Mouse (Mus musculus) limb, embryonic 12.5 days (tissue): ENCODE results near the gene Prelid3b. TPM values are rescaled to one million over a fixed set of nuclear protein-coding genes. Genes with fewer than 3 reads are reported as not detected.
A peak's percentile ranks its signal among the peaks of the same experiment; 100 is the strongest.

Experiments
- ATAC-seq: fragments of 200-750 bp; cut with Nextera tagmentation; 2 replicates; pipeline ENCODE4 v1.8.0; 2017; ENCODE audit warnings: low read depth, moderate TSS enrichment; ENCODE audit not compliant: insufficient number of reproducible peaks, insufficient read depth, low FRiP score, low TSS enrichment
- H3K27ac ChIP-seq: fragments of 300-500 bp; sonication (generic); 2 replicates; pipeline ENCODE4 v1.5.1; 2016; ENCODE audit warnings: mild to moderate bottlenecking, moderate library complexity
- H3K27me3 ChIP-seq: fragments of 300-500 bp; sonication (generic); 2 replicates; pipeline ENCODE4 v1.6.1; 2016; ENCODE audit warnings: mild to moderate bottlenecking, moderate library complexity
- H3K36me3 ChIP-seq: fragments of 300-500 bp; sonication (generic); 2 replicates; pipeline ENCODE4 v1.6.1; 2016; ENCODE audit warnings: mild to moderate bottlenecking, moderate library complexity
- H3K4me1 ChIP-seq: fragments of 300-500 bp; sonication (generic); replicated peaks from 2 replicates; pipeline ENCODE4 v1.6.1; 2016
- H3K4me2 ChIP-seq: fragments of 300-500 bp; sonication (generic); 2 replicates; pipeline ENCODE4 v1.6.1; 2016; ENCODE audit warnings: mild to moderate bottlenecking, moderate library complexity
- H3K4me3 ChIP-seq: fragments of 300-500 bp; sonication (generic); replicated peaks from 2 replicates; pipeline ENCODE4 v1.5.1; 2016; ENCODE audit warnings: mild to moderate bottlenecking
- H3K9ac ChIP-seq: fragments of 300-500 bp; sonication (generic); replicated peaks from 2 replicates; pipeline ENCODE4 v1.6.1; 2016; ENCODE audit warnings: mild to moderate bottlenecking, moderate library complexity
- H3K9me3 ChIP-seq: fragments of 300-500 bp; sonication (generic); 2 replicates; pipeline ENCODE4 v1.6.1; 2016; ENCODE audit warnings: mild to moderate bottlenecking, moderate library complexity
- WGBS: fragments of 180-500 bp; shearing (Covaris S2); methylation state at CpG from one replicate; pipeline ENCODE4 v1.1.7; 2016; 5-methylcytosine and 5-hydroxymethylcytosine counted together
- polyA plus RNA-seq: library from polyadenylated mRNA; unstranded; fragments of >200 nt; fragmentation: Nextera tagmentation; extraction: Ambion mirVana; gene quantifications from 2 replicates; pipeline ENCODE4 v1.2.1, GENCODE M21; 2016

The Prelid3b gene
- polyA plus RNA-seq, 1 experiment from 2014 or later = 103 TPM

- WGBS = 45% methylated on average over 10 of the region's 10 CpGs
Observed at GRCm38 (mm10) chr2:174463370-174463769, 9.5 kb downstream of the Prelid3b start.

GRCm38 (mm10) chr2:174459365-174459764 lies 13.5 kb downstream of the Prelid3b start:
- Histone ChIP-seq H3K4me1 (peaks cover 12% of the 10 kb centered on the region; the same call in 1 of the 2 replicates), H3K4me3 (no peak overlapping the region), H3K9ac (no peak overlapping the region), H3K36me3 (peaks cover 26% of the 10 kb centered on the region), H3K27me3 (no peaks in the 10 kb centered on the region), H3K4me2 (no peak overlapping the region), H3K27ac (no peak overlapping the region), H3K9me3 (no peaks in the 10 kb centered on the region)
- no peak for ATAC-seq
- 74% methylated on average over 2 of the region's 2 CpGs for WGBS

More at GRCm38 (mm10) chr2:174463370-174463769, 9.5 kb downstream of the Prelid3b start:
- peak overlapping the region; percentile 81 for H3K4me3 ChIP-seq
- H3K4me2 ChIP-seq = peak overlapping the region; percentile 97
- H3K36me3 ChIP-seq = peaks cover 60% of the 10 kb centered on the region
- H3K4me1 ChIP-seq = peaks cover 12% of the 10 kb centered on the region; the same call in 1 of the 2 replicates
- no peaks in the 10 kb centered on the region for H3K9me3 ChIP-seq
- H3K27me3 ChIP-seq = no peaks in the 10 kb centered on the region
- ATAC-seq = peak; percentile 26; the same call in 1 of the 2 replicates
- H3K9ac ChIP-seq = peak overlapping the region; percentile 71
- peak overlapping the region; percentile 75 for H3K27ac ChIP-seq

GRCm38 (mm10) chr2:174453681-174454080 lies 19.2 kb downstream of the Prelid3b start:
- H3K4me1 ChIP-seq = no peaks in the 10 kb centered on the region
- WGBS = 75% methylated on average over 7 of the region's 7 CpGs

GRCm38 (mm10) chr2:174450353-174450752 lies 22.5 kb downstream of the Prelid3b start, which contains the start of gene Tubb1:
TSS of gene Tubb1 (plus strand) at chr2:174450695.
- H3K27me3 ChIP-seq = no peaks in the 10 kb centered on the region
- H3K4me1 ChIP-seq = peaks cover 10% of the 10 kb centered on the region; the same call in 1 of the 2 replicates
- no peak within 1 kb of the TSS for H3K27ac ChIP-seq
- WGBS = 71% methylated on average over 4 of the region's 4 CpGs
- no peak within 1 kb of the TSS for H3K4me3 ChIP-seq
- no peak for ATAC-seq
- H3K9ac ChIP-seq = no peak within 1 kb of the TSS
- no peaks in the 10 kb centered on the region for H3K36me3 ChIP-seq
- H3K9me3 ChIP-seq = no peaks in the 10 kb centered on the region
- H3K4me2 ChIP-seq = no peak within 1 kb of the TSS

More at GRCm38 (mm10) chr2:174453681-174454080, 19.2 kb downstream of the Prelid3b start:
- no peaks in the 10 kb centered on the region for H3K36me3 ChIP-seq
- ATAC-seq = no peak
- no peak overlapping the region for H3K27ac ChIP-seq
- H3K9ac ChIP-seq = no peak overlapping the region
- no peaks in the 10 kb centered on the region for H3K27me3 ChIP-seq
- no peaks in the 10 kb centered on the region for H3K9me3 ChIP-seq
- no peak overlapping the region for H3K4me3 ChIP-seq
- H3K4me2 ChIP-seq = no peak overlapping the region

- Histone ChIP-seq H3K27ac (no peak overlapping the region), H3K9me3 (no peaks in the 10 kb centered on the region), H3K36me3 (no peaks in the 10 kb centered on the region), H3K9ac (no peak overlapping the region), H3K4me3 (no peak overlapping the region), H3K27me3 (no peaks in the 10 kb centered on the region), H3K4me1 (peaks cover 10% of the 10 kb centered on the region; the same call in 1 of the 2 replicates), H3K4me2 (no peak overlapping the region)
- 86% methylated on average over 4 of the region's 4 CpGs for WGBS
- no peak for ATAC-seq
Observed at GRCm38 (mm10) chr2:174448405-174448804, 24.5 kb downstream of the Prelid3b start.

- Histone ChIP-seq H3K36me3 (no peaks in the 10 kb centered on the region), H3K27me3 (no peaks in the 10 kb centered on the region), H3K4me3 (no peak overlapping the region), H3K4me2 (no peak overlapping the region), H3K4me1 (peaks cover 14% of the 10 kb centered on the region; the same call in 1 of the 2 replicates), H3K9ac (no peak overlapping the region), H3K9me3 (no peaks in the 10 kb centered on the region), H3K27ac (peak overlapping the region; percentile 66; the same call in 1 of the 2 replicates)
- ATAC-seq = no peak
- 46% methylated on average over 8 of the region's 8 CpGs for WGBS
Observed at GRCm38 (mm10) chr2:174446905-174447304, 26.0 kb downstream of the Prelid3b start.

GRCm38 (mm10) chr2:174446492-174446891 lies 26.4 kb downstream of the Prelid3b start:
- Histone ChIP-seq H3K4me3 (no peak overlapping the region), H3K27ac (peak overlapping the region; percentile 66; the same call in 1 of the 2 replicates), H3K4me2 (no peak overlapping the region), H3K36me3 (no peaks in the 10 kb centered on the region), H3K9ac (no peak overlapping the region), H3K4me1 (peaks cover 14% of the 10 kb centered on the region; the same call in 1 of the 2 replicates), H3K9me3 (no peaks in the 10 kb centered on the region), H3K27me3 (no peaks in the 10 kb centered on the region)
- WGBS = 39% methylated on average over 7 of the region's 7 CpGs
- no peak for ATAC-seq

DNA sequence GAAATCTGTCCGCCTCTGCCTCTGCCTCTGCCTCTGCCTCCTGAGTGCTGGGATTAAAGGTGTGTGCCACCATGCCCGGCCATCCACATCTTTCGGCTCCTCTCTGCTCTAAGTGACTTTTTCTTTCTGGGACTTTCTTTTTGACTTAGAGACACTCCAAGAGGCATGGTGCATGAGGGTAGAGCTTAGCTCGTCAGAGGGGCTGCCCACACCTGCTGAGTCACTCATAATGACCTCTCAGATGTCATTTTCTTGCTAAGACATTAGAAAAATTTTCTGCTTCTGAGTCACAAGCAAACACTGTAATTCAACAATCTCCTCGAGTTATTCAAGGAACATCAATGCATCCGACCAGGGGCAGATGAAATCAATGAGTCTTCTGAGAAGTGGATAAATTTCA lies 27.9 kb downstream of the Prelid3b start:
- no peak overlapping the region for H3K4me3 ChIP-seq
- peaks cover 14% of the 10 kb centered on the region; the same call in 1 of the 2 replicates for H3K4me1 ChIP-seq
- ATAC-seq = no peak
- no peak overlapping the region for H3K4me2 ChIP-seq
- H3K27ac ChIP-seq = no peak overlapping the region
- no peaks in the 10 kb centered on the region for H3K36me3 ChIP-seq
- 81% methylated on average over 6 of the region's 6 CpGs for WGBS
- H3K9me3 ChIP-seq = no peaks in the 10 kb centered on the region
- H3K27me3 ChIP-seq = no peaks in the 10 kb centered on the region
- H3K9ac ChIP-seq = no peak overlapping the region

- Histone ChIP-seq H3K4me3 (no peak overlapping the region), H3K4me1 (peaks cover 15% of the 10 kb centered on the region; the same call in 1 of the 2 replicates), H3K36me3 (no peaks in the 10 kb centered on the region), H3K4me2 (no peak overlapping the region), H3K27me3 (no peaks in the 10 kb centered on the region), H3K9me3 (no peaks in the 10 kb centered on the region), H3K27ac (no peak overlapping the region), H3K9ac (no peak overlapping the region)
- WGBS = 92% methylated on average over 7 of the region's 7 CpGs
- ATAC-seq = no peak
Observed at GRCm38 (mm10) chr2:174444359-174444758, 28.5 kb downstream of the Prelid3b start.

- Histone ChIP-seq H3K27ac (no peak overlapping the region), H3K9ac (no peak overlapping the region), H3K27me3 (no peaks in the 10 kb centered on the region), H3K4me3 (no peak overlapping the region), H3K4me1 (peaks cover 26% of the 10 kb centered on the region), H3K36me3 (no peaks in the 10 kb centered on the region), H3K4me2 (no peak overlapping the region), H3K9me3 (no peaks in the 10 kb centered on the region)
- 71% methylated on average over 2 of the region's 2 CpGs for WGBS
- no peak for ATAC-seq
Observed at GRCm38 (mm10) chr2:174443046-174443445, 29.8 kb downstream of the Prelid3b start.

DNA sequence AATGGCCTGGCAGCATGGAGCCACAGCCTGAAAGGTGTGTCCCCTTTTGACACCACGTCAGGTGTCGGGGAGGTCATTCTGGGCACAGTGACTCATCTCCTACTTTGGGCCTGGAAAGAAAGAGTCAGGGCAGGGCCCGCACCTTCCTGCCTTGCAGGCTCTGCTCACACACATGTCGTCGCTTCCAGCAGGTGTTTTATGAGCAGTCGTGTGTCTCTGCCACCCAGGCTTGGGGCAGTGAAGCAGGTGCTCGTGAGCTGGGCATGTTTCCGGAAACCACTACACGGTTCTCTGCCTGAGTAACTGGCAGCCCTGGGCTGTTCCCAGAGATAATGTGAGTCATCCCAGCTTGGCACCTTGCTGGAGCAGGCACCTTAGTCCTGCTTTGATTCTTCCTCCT lies 30.4 kb downstream of the Prelid3b start:
- no peak for ATAC-seq
- Histone ChIP-seq H3K27ac (no peak overlapping the region), H3K4me3 (no peak overlapping the region), H3K9ac (no peak overlapping the region), H3K36me3 (no peaks in the 10 kb centered on the region), H3K27me3 (no peaks in the 10 kb centered on the region), H3K4me2 (no peak overlapping the region), H3K4me1 (peaks cover 32% of the 10 kb centered on the region), H3K9me3 (no peaks in the 10 kb centered on the region)
- WGBS = 59% methylated on average over 9 of the region's 9 CpGs

- WGBS = 80% methylated on average over 4 of the region's 4 CpGs
- no peaks in the 10 kb centered on the region for H3K27me3 ChIP-seq
Observed at GRCm38 (mm10) chr2:174441898-174442297, 31.0 kb downstream of the Prelid3b start.

More at GRCm38 (mm10) chr2:174441898-174442297, 31.0 kb downstream of the Prelid3b start:
- Histone ChIP-seq H3K4me3 (no peak overlapping the region), H3K9ac (no peak overlapping the region), H3K4me2 (no peak overlapping the region), H3K27ac (no peak overlapping the region), H3K9me3 (no peaks in the 10 kb centered on the region), H3K36me3 (peaks cover 3% of the 10 kb centered on the region; the same call in 1 of the 2 replicates), H3K4me1 (peaks cover 33% of the 10 kb centered on the region)
- no peak for ATAC-seq
